Mouse (Mus musculus): ENCODE results near the gene Grb2.

Grb2 gene

GRCm38 (mm10) chr11:115712268-115712667 lies 3.9 kb upstream of the Grb2 start:
- no peak for DNase-seq (ENCODE audit: low read depth)

- no peak for DNase-seq (ENCODE audit: low read depth)
Measured at GRCm38 (mm10) chr11:115711133-115711532, 2.7 kb upstream of the Grb2 start.

GRCm38 (mm10) chr11:115709829-115710559 lies 1.6 kb upstream of the Grb2 start:
- DNase-seq (ENCODE audit: low read depth): no peak

- no peak for DNase-seq (ENCODE audit: low read depth)
Measured at GRCm38 (mm10) chr11:115708956-115709828, 795 bp upstream of the Grb2 start.

GRCm38 (mm10) chr11:115707313-115708208 lies 836 bp downstream of the Grb2 start:
- no peak for DNase-seq (ENCODE audit: low read depth)

- DNase-seq (ENCODE audit: low read depth): no peak
Measured at GRCm38 (mm10) chr11:115706584-115706983, 1.8 kb downstream of the Grb2 start.

GRCm38 (mm10) chr11:115705561-115705960 lies 2.8 kb downstream of the Grb2 start:
- no peak for DNase-seq (ENCODE audit: low read depth)

GRCm38 (mm10) chr11:115704648-115705047 lies 3.7 kb downstream of the Grb2 start:
- DNase-seq (ENCODE audit: low read depth): no peak

- DNase-seq (ENCODE audit: low read depth): no peak
Measured at GRCm38 (mm10) chr11:115703466-115703865, 4.9 kb downstream of the Grb2 start.

GRCm38 (mm10) chr11:115698986-115699728 lies 9.2 kb downstream of the Grb2 start:
- DNase-seq (ENCODE audit: low read depth): peak; percentile 84

- DNase-seq (ENCODE audit: low read depth): no peak
Measured at GRCm38 (mm10) chr11:115697722-115698121, 10.7 kb downstream of the Grb2 start.

GRCm38 (mm10) chr11:115697091-115697490 lies 11.3 kb downstream of the Grb2 start:
- no peak for DNase-seq (ENCODE audit: low read depth)

- no peak for DNase-seq (ENCODE audit: low read depth)
Measured at GRCm38 (mm10) chr11:115696471-115696870, 11.9 kb downstream of the Grb2 start.

- DNase-seq (ENCODE audit: low read depth): no peak
Measured at GRCm38 (mm10) chr11:115693979-115694578, 14.3 kb downstream of the Grb2 start.

- no peak for DNase-seq (ENCODE audit: low read depth)
Measured at GRCm38 (mm10) chr11:115692800-115693199, 15.6 kb downstream of the Grb2 start.

GRCm38 (mm10) chr11:115691976-115692375 lies 16.4 kb downstream of the Grb2 start:
- peak; percentile 58 for DNase-seq (ENCODE audit: low read depth)

GRCm38 (mm10) chr11:115691511-115691910 lies 16.9 kb downstream of the Grb2 start:
- DNase-seq (ENCODE audit: low read depth): no peak

- DNase-seq (ENCODE audit: low read depth): no peak
Measured at GRCm38 (mm10) chr11:115691013-115691412, 17.4 kb downstream of the Grb2 start.

GRCm38 (mm10) chr11:115690356-115690755 lies 18.0 kb downstream of the Grb2 start:
- no peak for DNase-seq (ENCODE audit: low read depth)

GRCm38 (mm10) chr11:115689137-115689915 lies 19.1 kb downstream of the Grb2 start:
- no peak for DNase-seq (ENCODE audit: low read depth)

Measured in fibroblast of lung, adult 2 months (primary cell).